Mouse (Mus musculus) forebrain, embryonic 16.5 days (tissue): ENCODE measurements around the gene Sez6. TPM values are rescaled to one million over a fixed set of nuclear protein-coding genes. Genes with fewer than 3 reads are reported as not detected.

Source experiments
- ATAC-seq: fragments of 200-750 bp; cut with Nextera tagmentation; 2 replicates; pipeline ENCODE4 v1.8.0; 2017; ENCODE audit warnings: mild to moderate bottlenecking, moderate library complexity
- H3K27ac ChIP-seq: fragments of 300-500 bp; sonication (generic); 2 replicates; pipeline ENCODE4 v1.5.1; 2014; ENCODE audit warnings: low read length, control low read depth
- H3K27me3 ChIP-seq: fragments of 300-500 bp; sonication (generic); replicated peaks from 2 replicates; pipeline ENCODE4 v1.6.1; 2014; ENCODE audit warnings: low read length; ENCODE audit not compliant: control insufficient read depth, insufficient read depth
- H3K36me3 ChIP-seq: fragments of 300-500 bp; sonication (generic); 2 replicates; pipeline ENCODE4 v1.6.1; 2014; ENCODE audit not compliant: control insufficient read depth, insufficient read depth
- H3K4me1 ChIP-seq: fragments of 300-500 bp; sonication (generic); replicated peaks from 2 replicates; pipeline ENCODE4 v1.6.1; 2014; ENCODE audit warnings: low read length; ENCODE audit not compliant: control insufficient read depth, insufficient read depth
- H3K4me2 ChIP-seq: fragments of 300-500 bp; sonication (generic); 2 replicates; pipeline ENCODE4 v1.6.1; 2014; ENCODE audit warnings: mild to moderate bottlenecking, low read length, control low read depth
- H3K4me3 ChIP-seq: fragments of 300-500 bp; sonication (generic); replicated peaks from 2 replicates; pipeline ENCODE4 v1.5.1; 2014; ENCODE audit warnings: mild to moderate bottlenecking, low read length, control low read depth
- H3K9ac ChIP-seq: fragments of 300-500 bp; sonication (generic); replicated peaks from 2 replicates; pipeline ENCODE4 v1.6.1; 2014; ENCODE audit warnings: low read depth, low read length, control low read depth
- H3K9me3 ChIP-seq: fragments of 300-500 bp; sonication (generic); 2 replicates; pipeline ENCODE4 v1.6.1; 2016; ENCODE audit warnings: low read length; ENCODE audit not compliant: control insufficient read depth
- WGBS: fragments of 180-500 bp; shearing (Covaris S2); extraction: QIAGEN DNeasy Blood & Tissue Kit; methylation state at CpG from one replicate; pipeline ENCODE4 v1.1.7; 2014; 5-methylcytosine and 5-hydroxymethylcytosine counted together
- polyA plus RNA-seq: library from polyadenylated mRNA; unstranded; fragments of >200 nt; fragmentation: Nextera tagmentation; extraction: Ambion mirVana; gene quantifications from 2 replicates; pipeline ENCODE4 v1.2.1, GENCODE M21; 2015

Gene Sez6
- polyA plus RNA-seq, 1 experiment from 2014 or later, result 284 TPM

DNA sequence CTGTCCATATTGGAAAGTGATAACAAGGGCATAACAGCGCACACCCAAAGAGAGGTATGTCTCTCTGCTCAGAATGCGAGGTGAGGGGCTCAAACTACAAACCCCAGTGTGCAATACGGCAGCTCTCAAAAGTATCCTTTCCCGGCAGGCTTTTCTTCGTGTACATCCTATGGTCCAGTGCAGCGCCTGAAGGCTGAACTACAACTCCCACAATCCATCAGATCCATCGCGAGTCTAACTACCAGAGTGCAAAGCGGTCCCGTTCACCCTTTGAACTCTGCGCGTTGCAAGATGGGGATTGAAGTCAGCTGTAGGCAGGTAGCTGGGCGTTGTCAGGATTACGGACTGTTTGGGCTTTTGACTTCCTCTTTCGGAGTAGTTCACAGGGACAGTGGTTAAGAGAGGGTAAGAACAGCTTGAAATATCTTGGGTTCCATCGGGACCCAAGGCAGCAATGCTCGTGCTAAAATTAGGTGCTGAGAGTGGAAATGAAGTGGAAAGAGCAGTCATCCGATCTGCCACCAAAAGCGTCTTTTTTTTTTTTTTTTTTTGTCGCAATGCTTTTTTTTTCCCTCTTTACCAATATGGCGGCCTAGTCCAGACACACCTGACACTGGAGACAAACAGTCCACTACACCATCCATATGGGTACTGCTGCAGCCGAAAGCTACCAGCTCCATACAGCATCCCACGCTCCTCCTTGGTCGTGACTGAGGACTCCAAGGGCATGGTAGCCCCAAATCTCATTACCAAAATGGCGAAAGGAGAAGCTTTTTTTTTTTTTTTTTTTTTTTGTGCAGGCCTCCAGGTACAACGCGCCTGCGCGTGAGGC lies 51.2 kb downstream of the Sez6 start:
- no peaks in the 10 kb centered on the region; the same call in 1 of the 2 replicates for H3K27me3 ChIP-seq
- H3K27ac ChIP-seq, result peak overlapping the region; percentile 99
- H3K4me1 ChIP-seq, result peaks cover 20% of the 10 kb centered on the region
- peak overlapping the region; percentile 64 for H3K9ac ChIP-seq
- peaks cover 16% of the 10 kb centered on the region for H3K36me3 ChIP-seq
- peak overlapping the region; percentile 55 for H3K4me3 ChIP-seq
- no peaks in the 10 kb centered on the region for H3K9me3 ChIP-seq
- ATAC-seq, result peak; percentile 89
- peak overlapping the region; percentile 57 for H3K4me2 ChIP-seq
- WGBS, result under 1% methylated on average over 29 of the region's 29 CpGs

DNA sequence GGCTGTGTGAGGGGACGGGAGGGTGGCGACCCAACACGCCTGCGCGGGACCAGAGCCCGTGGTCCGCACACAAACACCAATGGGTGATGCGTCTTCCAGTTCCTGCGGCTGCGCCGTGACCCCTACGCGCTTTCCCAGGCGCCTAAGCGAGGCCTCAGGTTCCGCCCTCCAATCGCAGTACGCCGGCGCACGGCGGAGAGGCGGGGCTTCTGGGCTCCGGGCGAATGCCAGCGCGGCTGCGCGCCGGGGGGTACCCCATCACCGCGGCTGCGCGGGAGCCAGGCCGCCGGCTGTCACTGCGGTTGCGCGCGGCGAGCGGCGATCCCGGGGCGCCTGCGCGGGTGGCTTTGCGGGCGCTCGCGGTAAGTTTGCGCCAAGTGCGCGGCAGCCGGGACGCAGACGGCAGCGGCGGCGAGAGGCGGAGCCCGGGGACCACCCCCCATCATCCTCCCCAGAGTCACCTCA lies 51.9 kb downstream of the Sez6 start, which contains the start of gene Phf12:
Gene Phf12, plus strand, starts transcription at position 314 of the 465 bp plus-strand sequence.
- H3K4me1 ChIP-seq, result peaks cover 20% of the 10 kb centered on the region
- peak; percentile 84 for ATAC-seq
- H3K4me2 ChIP-seq, result peak within 1 kb of the TSS; percentile 85
- H3K27ac ChIP-seq, result peak within 1 kb of the TSS; percentile 99
- H3K9me3 ChIP-seq, result no peaks in the 10 kb centered on the region
- H3K9ac ChIP-seq, result peak within 1 kb of the TSS; percentile 70
- WGBS, result under 1% methylated on average over 54 of the region's 62 CpGs
- peaks cover 13% of the 10 kb centered on the region for H3K36me3 ChIP-seq
- peak within 1 kb of the TSS; percentile 67 for H3K4me3 ChIP-seq
- no peaks in the 10 kb centered on the region; the same call in 1 of the 2 replicates for H3K27me3 ChIP-seq

DNA sequence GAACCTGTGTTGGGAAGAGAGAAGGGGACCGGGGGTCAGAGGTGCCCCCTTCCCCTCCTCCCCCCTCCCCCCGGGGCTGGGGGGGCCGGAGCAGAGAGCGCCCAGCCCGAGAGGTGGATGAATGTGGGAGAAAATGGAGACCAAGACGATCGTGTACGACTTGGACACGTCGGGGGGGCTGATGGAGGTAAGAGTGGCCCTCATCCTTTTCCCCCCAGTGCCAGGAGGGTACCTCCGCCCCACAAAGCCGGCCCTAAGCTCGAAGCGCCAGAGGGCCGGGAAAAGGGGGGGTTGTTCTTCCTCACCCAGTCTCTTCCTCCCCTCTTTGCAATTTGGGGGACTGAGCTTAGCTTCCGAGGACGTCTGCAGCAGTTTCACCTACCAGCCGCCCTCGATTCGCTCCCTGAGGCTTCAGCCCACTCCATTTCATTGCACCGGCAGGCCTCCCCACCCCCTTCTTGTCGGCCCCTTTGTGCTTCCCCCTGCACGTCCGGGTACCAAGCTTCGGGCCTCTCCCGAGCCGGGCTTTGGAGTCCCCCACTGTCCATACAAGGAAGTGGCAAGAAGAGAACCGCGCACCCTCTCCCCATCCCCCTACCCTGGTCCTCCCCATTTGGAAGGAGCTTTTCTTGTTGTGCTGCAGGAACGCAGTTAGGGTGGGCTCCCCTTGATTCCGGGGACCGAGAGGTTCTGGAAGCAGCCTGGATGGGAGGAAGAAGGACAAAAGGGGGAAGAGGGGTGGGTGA lies 52.8 kb downstream of the Sez6 start:
- Histone ChIP-seq H3K36me3 (peaks cover 6% of the 10 kb centered on the region; the same call in 1 of the 2 replicates), H3K9ac (peak overlapping the region; percentile 70), H3K4me2 (peak overlapping the region; percentile 85), H3K27me3 (no peaks in the 10 kb centered on the region), H3K9me3 (no peaks in the 10 kb centered on the region), H3K27ac (peak overlapping the region; percentile 99), H3K4me3 (peak overlapping the region; percentile 67), H3K4me1 (peaks cover 20% of the 10 kb centered on the region)
- WGBS, result under 1% methylated on average over 24 of the region's 32 CpGs
- ATAC-seq, result no peak

DNA sequence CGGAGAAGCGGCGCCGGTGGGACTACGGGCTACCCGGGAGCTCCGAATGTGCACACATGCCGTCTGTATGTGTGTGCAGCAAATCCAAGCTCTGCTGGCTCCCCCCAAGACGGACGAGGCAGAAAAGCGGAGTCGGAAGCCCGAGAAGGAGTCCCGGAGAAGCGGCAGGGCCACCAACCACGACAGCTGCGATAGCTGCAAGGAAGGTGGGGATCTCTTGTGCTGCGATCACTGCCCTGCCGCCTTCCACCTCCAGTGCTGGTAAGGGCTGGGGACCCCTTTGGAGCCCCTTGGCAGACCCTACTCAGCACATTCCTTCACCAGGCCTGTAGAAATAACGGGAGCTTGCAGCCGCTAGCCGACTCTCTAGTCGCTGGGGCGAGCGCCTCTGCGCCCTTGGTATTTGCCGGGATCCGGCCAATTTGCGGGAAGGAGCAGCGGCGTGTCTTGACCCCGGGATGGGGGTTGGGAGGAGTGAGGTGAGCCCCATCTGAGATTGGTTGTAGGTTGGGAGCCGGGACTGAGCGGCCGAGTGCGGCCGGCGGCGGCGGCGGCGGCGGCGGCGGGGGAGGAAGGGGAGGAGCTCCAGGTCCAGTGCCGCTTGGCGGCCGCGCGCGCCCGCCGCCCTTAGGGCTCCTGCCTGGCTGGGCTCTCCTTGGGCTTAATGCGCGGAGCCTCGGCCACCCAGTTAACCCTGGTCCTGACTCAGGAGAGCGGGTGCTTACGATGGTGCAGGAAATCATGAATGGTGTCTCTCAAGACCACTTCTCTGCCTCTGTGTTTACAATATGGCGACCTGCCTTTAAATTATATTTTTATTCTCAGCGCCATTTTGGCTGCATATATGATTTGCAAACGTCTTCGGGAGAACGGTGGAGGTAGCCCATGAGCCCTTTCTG lies 53.6 kb downstream of the Sez6 start:
- 0% methylated on average over 51 of the region's 63 CpGs for WGBS
- H3K9me3 ChIP-seq, result no peaks in the 10 kb centered on the region
- H3K36me3 ChIP-seq, result peaks cover 4% of the 10 kb centered on the region; the same call in 1 of the 2 replicates
- H3K27ac ChIP-seq, result peak overlapping the region; percentile 99
- H3K4me1 ChIP-seq, result peaks cover 20% of the 10 kb centered on the region
- no peak for ATAC-seq
- peak overlapping the region; percentile 67 for H3K4me3 ChIP-seq
- peak overlapping the region; percentile 70 for H3K9ac ChIP-seq
- H3K4me2 ChIP-seq, result peak overlapping the region; percentile 85
- no peaks in the 10 kb centered on the region for H3K27me3 ChIP-seq

DNA sequence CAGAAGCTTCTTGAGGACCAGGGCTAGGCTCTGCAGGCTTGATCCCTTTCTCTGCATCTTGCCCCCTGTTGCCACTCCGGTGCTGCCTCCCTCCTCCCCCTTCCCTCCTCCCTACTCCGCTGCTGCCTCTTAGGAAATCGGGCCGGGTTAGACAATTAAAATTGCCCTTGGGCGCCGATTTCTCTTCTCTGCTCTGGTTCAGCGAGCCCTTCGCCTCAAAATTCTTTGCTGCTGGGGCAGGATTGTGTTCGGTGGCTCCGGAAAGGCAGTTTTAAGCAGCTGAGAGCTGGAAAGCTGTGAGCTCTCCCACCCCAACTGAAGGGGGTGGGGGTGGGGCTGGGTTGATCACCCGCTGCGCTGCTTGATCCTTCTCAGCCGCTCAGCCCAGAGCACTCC lies 54.2 kb downstream of the Sez6 start:
- Histone ChIP-seq H3K9me3 (no peaks in the 10 kb centered on the region), H3K27ac (peak overlapping the region; percentile 99), H3K4me3 (peak overlapping the region; percentile 67), H3K4me2 (peak overlapping the region; percentile 85), H3K9ac (peak overlapping the region; percentile 70), H3K36me3 (peaks cover 7% of the 10 kb centered on the region; the same call in 1 of the 2 replicates), H3K27me3 (no peaks in the 10 kb centered on the region), H3K4me1 (peaks cover 20% of the 10 kb centered on the region)
- WGBS, result 0% methylated on average over 13 of the region's 13 CpGs
- no peak for ATAC-seq

DNA sequence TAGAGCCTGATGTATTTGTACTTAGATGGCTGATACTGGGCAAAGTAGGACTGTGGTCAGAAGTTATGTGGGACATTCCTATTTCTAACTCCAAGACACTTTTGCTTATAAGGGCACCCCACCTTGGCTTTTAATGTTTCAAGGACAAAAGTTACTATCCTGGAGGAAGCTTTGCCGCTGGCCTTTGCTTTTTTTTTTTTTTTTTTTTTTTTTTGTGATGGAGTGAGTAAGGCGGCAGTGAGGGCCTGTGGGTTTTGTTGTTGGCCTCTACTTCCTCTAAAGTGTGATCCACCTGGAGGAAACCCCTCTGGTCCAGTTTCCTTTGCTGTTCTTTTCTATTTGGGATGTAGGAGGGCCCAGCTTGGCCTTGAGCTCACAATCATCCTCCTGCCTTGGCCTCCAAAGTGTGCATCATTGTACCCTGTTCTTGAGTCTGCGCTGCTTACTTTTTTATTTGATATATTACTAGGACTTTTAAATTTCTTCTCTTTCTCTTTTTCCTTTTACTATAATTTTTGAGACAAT lies 55.0 kb downstream of the Sez6 start:
- WGBS, result 71% methylated on average over 3 of the region's 3 CpGs
- Histone ChIP-seq H3K9ac (peak overlapping the region; percentile 70), H3K36me3 (peaks cover 7% of the 10 kb centered on the region; the same call in 1 of the 2 replicates), H3K27me3 (no peaks in the 10 kb centered on the region), H3K4me2 (peak overlapping the region; percentile 85), H3K9me3 (no peaks in the 10 kb centered on the region), H3K4me3 (peak overlapping the region; percentile 67), H3K27ac (peak overlapping the region; percentile 99), H3K4me1 (peaks cover 15% of the 10 kb centered on the region)
- no peak for ATAC-seq

DNA sequence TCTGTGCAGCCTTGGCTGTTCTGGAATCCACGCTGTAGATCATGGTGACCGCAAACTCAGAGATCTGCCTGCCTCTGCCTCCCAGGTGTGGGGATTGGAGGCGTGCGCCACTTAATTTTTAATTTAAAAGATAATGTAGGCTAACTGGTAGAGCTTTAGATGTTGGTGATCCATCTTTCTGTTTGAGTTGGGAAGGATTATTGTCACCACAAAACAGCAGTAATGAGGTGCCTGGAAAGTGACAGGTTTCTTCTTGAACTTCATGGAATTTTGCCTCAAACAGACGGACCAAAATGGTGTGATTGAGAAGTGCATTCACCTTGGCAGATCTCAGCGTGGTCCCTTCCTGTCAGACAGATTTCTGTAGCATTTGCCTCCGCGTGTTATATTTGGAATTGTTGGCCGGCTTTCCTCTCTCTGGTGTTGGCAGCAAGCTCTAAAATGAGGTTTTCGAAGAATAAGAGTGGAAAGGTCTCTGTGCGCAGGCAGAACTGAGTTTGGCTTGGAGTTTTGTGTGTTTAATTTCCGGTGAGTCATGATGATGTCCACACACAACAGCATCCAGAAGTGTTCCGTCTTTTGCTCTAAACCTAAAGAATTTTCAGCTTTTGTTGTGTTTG lies 58.6 kb downstream of the Sez6 start:
- peaks cover 7% of the 10 kb centered on the region; the same call in 1 of the 2 replicates for H3K36me3 ChIP-seq
- no peak overlapping the region for H3K9ac ChIP-seq
- no peak overlapping the region for H3K4me2 ChIP-seq
- H3K9me3 ChIP-seq, result no peaks in the 10 kb centered on the region
- ATAC-seq, result no peak
- H3K4me3 ChIP-seq, result no peak overlapping the region
- 80% methylated on average over 13 of the region's 13 CpGs for WGBS
- H3K4me1 ChIP-seq, result peaks cover 10% of the 10 kb centered on the region
- H3K27ac ChIP-seq, result no peak overlapping the region
- no peaks in the 10 kb centered on the region for H3K27me3 ChIP-seq

DNA sequence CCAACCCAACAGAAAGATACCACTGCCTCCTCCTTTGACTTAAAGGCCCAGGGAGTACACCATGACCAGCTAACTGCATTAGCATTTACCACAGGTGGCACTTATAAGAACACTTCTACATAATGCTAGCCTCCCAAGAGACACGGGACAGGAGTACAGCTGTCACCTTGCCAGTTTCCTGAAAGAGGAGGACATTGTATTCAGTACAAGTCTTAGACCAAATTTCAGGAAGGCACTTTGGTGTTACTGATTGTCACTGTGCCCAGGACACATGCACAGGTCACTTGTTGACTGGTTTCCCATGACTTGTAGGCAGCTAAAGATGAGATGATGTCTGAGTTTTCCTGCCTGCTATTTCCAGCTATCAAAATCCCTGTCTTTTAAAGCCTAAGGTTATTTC lies 65.0 kb downstream of the Sez6 start:
- Histone ChIP-seq H3K27me3 (no peaks in the 10 kb centered on the region), H3K4me2 (no peak overlapping the region), H3K27ac (no peak overlapping the region), H3K36me3 (no peaks in the 10 kb centered on the region), H3K4me3 (no peak overlapping the region), H3K9me3 (no peaks in the 10 kb centered on the region), H3K4me1 (no peaks in the 10 kb centered on the region), H3K9ac (no peak overlapping the region)
- 48% methylated on average over 1 of the region's 1 CpGs for WGBS
- ATAC-seq, result no peak
